Mouse (Mus musculus) C2C12 (cell line): ENCODE results near the gene Acot13. TPM values are rescaled to one million over a fixed set of nuclear protein-coding genes. Genes with fewer than 3 reads are reported as not detected.

Experiments
- H3K27me3 ChIP-seq: one replicate; pipeline ENCODE4 v1.6.1; 2011; ENCODE audit not compliant: control insufficient read depth, insufficient read depth, insufficient read length
- H3K36me3 ChIP-seq: one replicate; pipeline ENCODE4 v1.6.1; 2011; ENCODE audit not compliant: control insufficient read depth, insufficient read depth
- H3K4me3 ChIP-seq: one replicate; pipeline ENCODE4 v1.5.1; 2011; ENCODE audit warnings: mild to moderate bottlenecking, control low read depth; ENCODE audit not compliant: poor library complexity, insufficient read depth, severe bottlenecking
- H3K79me2 ChIP-seq: one replicate; pipeline ENCODE4 v1.6.1; 2011; ENCODE audit not compliant: control insufficient read depth, insufficient read depth
- H3K79me3 ChIP-seq: one replicate; pipeline ENCODE4 v1.6.1; 2011; ENCODE audit warnings: low read depth, control low read depth
- H3ac ChIP-seq: one replicate; pipeline ENCODE3; 2011; ENCODE audit warnings: low read depth; ENCODE audit not compliant: control insufficient read depth, insufficient read length
- CEBPB ChIP-seq: IDR thresholded peaks from one replicate; pipeline ENCODE4 v1.6.1; 2011; ENCODE audit warnings: low read depth, mild to moderate bottlenecking, control low read depth, moderate library complexity
- CTCF ChIP-seq: IDR thresholded peaks from one replicate; pipeline ENCODE4 v1.5.1; 2011; ENCODE audit not compliant: control insufficient read depth, insufficient read depth, insufficient read length
- FOSL1 ChIP-seq: IDR thresholded peaks from one replicate; pipeline ENCODE4 v1.8.0; 2011; ENCODE audit warnings: mild to moderate bottlenecking, low read length; ENCODE audit not compliant: poor library complexity, insufficient read depth, severe bottlenecking
- MAX ChIP-seq: IDR thresholded peaks from one replicate; pipeline ENCODE4 v1.6.1; 2011; ENCODE audit warnings: mild to moderate bottlenecking, control low read depth
- MYOD1 ChIP-seq: IDR thresholded peaks from one replicate; pipeline ENCODE4 v1.6.1; 2011; ENCODE audit warnings: low read depth; ENCODE audit not compliant: control insufficient read depth, insufficient read length
- MYOG ChIP-seq: IDR thresholded peaks from one replicate; pipeline ENCODE4 v1.6.1; 2011; ENCODE audit not compliant: control insufficient read depth, insufficient read length; ENCODE audit errors: extremely low read depth
- USF1 ChIP-seq: IDR thresholded peaks from one replicate; pipeline ENCODE4 v1.6.1; 2011; ENCODE audit warnings: low read depth, mild to moderate bottlenecking, control low read depth, moderate library complexity
- long read RNA-seq, 2 experiments: library from polyadenylated mRNA; unstranded; transcript quantifications; one replicate each; pipeline ENCODE4 v2.0.0; 2019 to 2020
- polyA plus RNA-seq: library from polyadenylated mRNA; unstranded; fragments of >200 nt; fragmentation: generic; extraction: Trizol; gene quantifications from one replicate; pipeline ENCODE4 v1.2.1, GENCODE M21; 2012; ENCODE audit warnings: missing spikeins

The Acot13 gene
- polyA plus RNA-seq, result 44.4 TPM
- long read RNA-seq, experiment 1, transcript Acot13-201 (3 exons, 721 nt), result major isoform, 61 of 67 reads
- long read RNA-seq, experiment 1, partial matches to known transcripts, result 5 of 67 reads
- long read RNA-seq, experiment 1, other reads (novel, unspliced or antisense), result 1 of 67 reads
- long read RNA-seq, experiment 2, partial matches to known transcripts, result 0 of 1 reads
- long read RNA-seq, experiment 2, other reads (novel, unspliced or antisense), result 0 of 1 reads

- Histone ChIP-seq H3K36me3 (peaks cover 21% of the 10 kb centered on the region), H3K4me3 (peak within 1 kb of the TSS; percentile 89), H3ac (peak within 1 kb of the TSS; percentile 98), H3K27me3 (no peaks in the 10 kb centered on the region), H3K79me2 (peaks cover 61% of the 10 kb centered on the region), H3K79me3 (peaks cover 49% of the 10 kb centered on the region)
- TF ChIP-seq MYOD1 (no peak), FOSL1 (no peak), CEBPB (no peak), MAX (no peak), MYOG (no peak), CTCF (no peak), USF1 (no peak)
Measured at GRCm38 (mm10) chr13:24831353-24832130, at the start of gene Acot13, which contains the start of gene Tdp2. Acot13 (minus strand) TSS chr13:24831540. Tdp2 (plus strand) TSS chr13:24831679.

DNA sequence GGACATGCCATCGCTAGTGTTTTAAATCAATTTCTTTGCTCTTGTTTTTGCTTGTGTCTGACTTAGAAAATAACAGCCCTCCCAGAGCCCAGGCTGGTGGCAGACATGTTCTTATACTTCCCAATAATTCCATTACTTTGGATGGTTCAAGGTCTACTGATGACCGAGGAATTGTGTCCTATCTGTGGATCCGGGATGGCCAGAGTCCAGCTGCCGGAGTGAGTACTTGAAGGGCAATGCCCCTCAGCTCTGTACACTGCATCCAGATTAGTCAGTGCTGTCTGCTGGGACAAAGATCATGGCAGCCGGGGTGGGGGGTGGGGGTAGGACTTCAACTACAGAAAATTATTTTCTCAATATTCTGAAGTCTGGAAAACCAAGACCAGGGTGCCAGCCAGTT, 49.4 kb upstream of the Acot13 start:
- Histone ChIP-seq H3K79me3 (no peaks in the 10 kb centered on the region), H3K79me2 (no peaks in the 10 kb centered on the region), H3K27me3 (no peaks in the 10 kb centered on the region), H3K36me3 (no peaks in the 10 kb centered on the region), H3K4me3 (no peak overlapping the region), H3ac (no peak overlapping the region)
- TF ChIP-seq MYOD1 (no peak), CEBPB (no peak), MAX (no peak), MYOG (no peak), CTCF (no peak), FOSL1 (no peak), USF1 (no peak)

DNA sequence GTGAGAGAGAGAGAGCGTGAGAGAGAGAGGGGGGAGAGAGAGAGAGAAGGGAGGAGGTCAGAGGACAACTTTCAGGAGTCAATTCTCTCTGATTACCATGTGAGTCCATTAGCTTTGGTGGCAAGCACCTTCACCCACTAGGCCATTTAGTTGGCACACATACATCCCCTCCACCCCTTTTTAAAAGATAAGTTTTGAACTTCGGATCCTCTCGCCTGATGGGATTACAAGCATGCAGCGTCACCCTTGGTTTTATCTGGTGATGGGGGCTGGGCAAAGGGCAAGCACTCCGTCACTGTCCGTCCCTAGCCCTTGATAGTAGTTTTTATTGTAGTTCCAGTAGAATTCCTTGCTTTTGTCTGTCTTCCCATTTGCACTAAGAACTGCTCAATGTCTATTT, 48.9 kb upstream of the Acot13 start:
- Histone ChIP-seq H3ac (no peak overlapping the region), H3K79me2 (no peaks in the 10 kb centered on the region), H3K79me3 (no peaks in the 10 kb centered on the region), H3K36me3 (no peaks in the 10 kb centered on the region), H3K27me3 (no peaks in the 10 kb centered on the region), H3K4me3 (no peak overlapping the region)
- no peak for TF ChIP-seq MYOG
- TF ChIP-seq CEBPB, result no peak
- no peak for TF ChIP-seq USF1
- TF ChIP-seq CTCF, result no peak
- no peak for TF ChIP-seq MYOD1

DNA sequence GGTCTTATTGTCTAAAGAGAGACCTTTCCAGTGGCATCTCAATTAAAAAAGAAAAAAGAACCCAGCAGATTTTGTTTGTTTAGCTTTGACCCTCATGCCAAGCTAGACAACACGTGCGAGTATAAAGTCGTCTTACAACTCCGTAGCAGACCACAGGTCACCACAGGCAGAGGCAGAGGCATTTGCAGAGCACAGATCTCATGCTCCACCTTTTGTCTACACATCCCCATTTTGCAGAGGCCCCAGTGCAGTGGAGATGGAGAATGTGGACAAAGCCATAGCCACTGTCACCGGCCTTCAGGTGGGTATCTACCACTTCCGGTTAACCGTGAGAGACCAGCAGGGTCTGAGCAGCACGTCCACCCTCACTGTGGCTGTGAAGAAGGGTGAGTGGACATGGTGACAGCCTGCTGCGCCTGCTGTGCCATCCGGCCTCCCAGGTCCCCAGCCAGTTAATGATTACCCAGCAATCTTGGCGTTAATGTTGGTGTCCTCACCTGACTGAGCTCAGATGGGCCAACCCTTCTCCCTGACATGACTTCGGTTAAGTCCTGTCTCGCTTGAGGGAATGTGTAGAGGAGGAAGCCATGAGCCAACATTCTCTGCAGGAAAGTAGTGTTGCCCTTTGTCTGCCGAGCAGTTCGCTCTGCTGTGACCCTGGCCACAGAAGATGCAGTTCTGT, 48.2 kb upstream of the Acot13 start:
- Histone ChIP-seq H3K36me3 (no peaks in the 10 kb centered on the region), H3ac (no peak overlapping the region), H3K27me3 (no peaks in the 10 kb centered on the region), H3K79me2 (no peaks in the 10 kb centered on the region), H3K4me3 (no peak overlapping the region), H3K79me3 (no peaks in the 10 kb centered on the region)
- no peak for TF ChIP-seq MAX
- TF ChIP-seq FOSL1, result no peak
- no peak for TF ChIP-seq CTCF
- TF ChIP-seq USF1, result no peak
- no peak for TF ChIP-seq MYOG
- no peak for TF ChIP-seq MYOD1

GRCm38 (mm10) chr13:24868233-24868632, 36.9 kb upstream of the Acot13 start:
- no peaks in the 10 kb centered on the region for H3K36me3 ChIP-seq

More at GRCm38 (mm10) chr13:24868233-24868632, 36.9 kb upstream of the Acot13 start:
- TF ChIP-seq MYOD1, result no peak
- TF ChIP-seq USF1, result no peak
- Histone ChIP-seq H3K79me2 (no peaks in the 10 kb centered on the region), H3ac (no peak overlapping the region), H3K4me3 (no peak overlapping the region), H3K27me3 (no peaks in the 10 kb centered on the region), H3K79me3 (no peaks in the 10 kb centered on the region)
